Mouse (Mus musculus) cerebellum, postnatal 36 days (tissue): ENCODE results near the gene Sf3a1.

Source experiments
- DNase-seq, 2 experiments: peaks; one replicate each; pipeline ENCODE4 v3.0.0; 2021 to 2022; ENCODE audit warnings: mixed read lengths in 2 of 2

Gene Sf3a1

GRCm38 (mm10) chr11:4187318-4187700, 27.2 kb downstream of the Sf3a1 start:
- peak in 1 of 2 experiments; percentile 18 for DNase-seq

- DNase-seq: no peak
Observed at GRCm38 (mm10) chr11:4189182-4189581, 29.0 kb downstream of the Sf3a1 start.

GRCm38 (mm10) chr11:4190677-4191076, 30.5 kb downstream of the Sf3a1 start:
- DNase-seq: no peak

- no peak for DNase-seq
Observed at GRCm38 (mm10) chr11:4192757-4193156, 32.6 kb downstream of the Sf3a1 start.

- DNase-seq: no peak
Observed at GRCm38 (mm10) chr11:4193420-4193819, 33.3 kb downstream of the Sf3a1 start.

- no peak for DNase-seq
Observed at GRCm38 (mm10) chr11:4195597-4196031, 35.5 kb downstream of the Sf3a1 start.

GRCm38 (mm10) chr11:4196636-4197035, 36.5 kb downstream of the Sf3a1 start:
- DNase-seq: no peak

- DNase-seq: no peak
Observed at GRCm38 (mm10) chr11:4197691-4198090, 37.5 kb downstream of the Sf3a1 start.

GRCm38 (mm10) chr11:4201981-4202700, 42.0 kb downstream of the Sf3a1 start:
- DNase-seq: no peak

GRCm38 (mm10) chr11:4202995-4203704, 43.0 kb downstream of the Sf3a1 start:
- DNase-seq: no peak

GRCm38 (mm10) chr11:4203705-4204074, 43.5 kb downstream of the Sf3a1 start:
- DNase-seq: no peak

- no peak for DNase-seq
Observed at GRCm38 (mm10) chr11:4205097-4205655, 45.0 kb downstream of the Sf3a1 start.

- DNase-seq: no peak
Observed at GRCm38 (mm10) chr11:4205951-4206350, 45.8 kb downstream of the Sf3a1 start.

- no peak for DNase-seq
Observed at GRCm38 (mm10) chr11:4206563-4206962, 46.4 kb downstream of the Sf3a1 start.

GRCm38 (mm10) chr11:4207655-4208054, 47.5 kb downstream of the Sf3a1 start:
- DNase-seq: no peak

GRCm38 (mm10) chr11:4209556-4209955, 49.4 kb downstream of the Sf3a1 start:
- no peak for DNase-seq

- DNase-seq: no peak
Observed at GRCm38 (mm10) chr11:4210786-4211185, 50.6 kb downstream of the Sf3a1 start.

- DNase-seq: no peak
Observed at GRCm38 (mm10) chr11:4213107-4213506, 53.0 kb downstream of the Sf3a1 start.

GRCm38 (mm10) chr11:4214572-4214971, 54.4 kb downstream of the Sf3a1 start:
- no peak for DNase-seq

GRCm38 (mm10) chr11:4215061-4215460, 54.9 kb downstream of the Sf3a1 start:
- no peak for DNase-seq

GRCm38 (mm10) chr11:4216248-4217000, 56.3 kb downstream of the Sf3a1 start:
- no peak for DNase-seq

- peak; percentile 36 to 44 for DNase-seq
Observed at GRCm38 (mm10) chr11:4217914-4218629, 57.9 kb downstream of the Sf3a1 start, which contains the start of gene Castor1. Castor1 (plus strand) TSS chr11:4218225.

GRCm38 (mm10) chr11:4218637-4219036, 58.5 kb downstream of the Sf3a1 start:
- no peak for DNase-seq
